Mouse (Mus musculus) midbrain, embryonic 16.5 days (tissue): ENCODE measurements around the gene Prr32. TPM values are rescaled to one million over a fixed set of nuclear protein-coding genes. Genes with fewer than 3 reads are reported as not detected.

Experiments
- ATAC-seq: fragments of 200-750 bp; cut with Nextera tagmentation; 2 replicates; pipeline ENCODE4 v1.8.0; 2017; ENCODE audit warnings: moderate TSS enrichment
- H3K27ac ChIP-seq: fragments of 300-500 bp; sonication (generic); 2 replicates; pipeline ENCODE4 v1.5.1; 2014; ENCODE audit warnings: mild to moderate bottlenecking, low read length, mixed read lengths
- H3K27me3 ChIP-seq: fragments of 300-500 bp; sonication (generic); 2 replicates; pipeline ENCODE4 v1.6.1; 2014; ENCODE audit warnings: low read depth, low read length, mixed read lengths; ENCODE audit not compliant: control insufficient read depth, insufficient read depth
- H3K36me3 ChIP-seq: fragments of 300-500 bp; sonication (generic); 2 replicates; pipeline ENCODE4 v1.6.1; 2014; ENCODE audit warnings: mild to moderate bottlenecking, low read length, moderate library complexity, mixed read lengths; ENCODE audit not compliant: control insufficient read depth, insufficient read depth
- H3K4me1 ChIP-seq: fragments of 300-500 bp; sonication (generic); 2 replicates; pipeline ENCODE4 v1.6.1; 2014; ENCODE audit warnings: mild to moderate bottlenecking, low read length, mixed read lengths; ENCODE audit not compliant: control insufficient read depth, insufficient read depth
- H3K4me2 ChIP-seq: fragments of 300-500 bp; sonication (generic); 2 replicates; pipeline ENCODE4 v1.6.1; 2014; ENCODE audit warnings: mild to moderate bottlenecking, low read length, mixed read lengths
- H3K4me3 ChIP-seq: fragments of 300-500 bp; sonication (generic); 2 replicates; pipeline ENCODE4 v1.5.1; 2014; ENCODE audit warnings: low read depth, mild to moderate bottlenecking, low read length, moderate library complexity, mixed read lengths
- H3K9ac ChIP-seq: fragments of 300-500 bp; sonication (generic); 2 replicates; pipeline ENCODE4 v1.6.1; 2014; ENCODE audit warnings: low read depth, low read length, mixed read lengths
- H3K9me3 ChIP-seq: fragments of 300-500 bp; sonication (generic); replicated peaks from 2 replicates; pipeline ENCODE4 v1.6.1; 2014; ENCODE audit warnings: mild to moderate bottlenecking, low read length, mixed read lengths; ENCODE audit not compliant: control insufficient read depth, poor library complexity, severe bottlenecking
- WGBS: fragments of 180-500 bp; shearing (Covaris S2); extraction: QIAGEN DNeasy Blood & Tissue Kit; methylation state at CpG from one replicate; pipeline ENCODE4 v1.1.7; 2014; 5-methylcytosine and 5-hydroxymethylcytosine counted together
- polyA plus RNA-seq: library from polyadenylated mRNA; unstranded; fragments of >200 nt; fragmentation: Nextera tagmentation; extraction: Ambion mirVana; gene quantifications from 2 replicates; pipeline ENCODE4 v1.2.1, GENCODE M21; 2015

Gene Prr32
- 1.3 and 2.8 TPM in 2 replicates for polyA plus RNA-seq

DNA sequence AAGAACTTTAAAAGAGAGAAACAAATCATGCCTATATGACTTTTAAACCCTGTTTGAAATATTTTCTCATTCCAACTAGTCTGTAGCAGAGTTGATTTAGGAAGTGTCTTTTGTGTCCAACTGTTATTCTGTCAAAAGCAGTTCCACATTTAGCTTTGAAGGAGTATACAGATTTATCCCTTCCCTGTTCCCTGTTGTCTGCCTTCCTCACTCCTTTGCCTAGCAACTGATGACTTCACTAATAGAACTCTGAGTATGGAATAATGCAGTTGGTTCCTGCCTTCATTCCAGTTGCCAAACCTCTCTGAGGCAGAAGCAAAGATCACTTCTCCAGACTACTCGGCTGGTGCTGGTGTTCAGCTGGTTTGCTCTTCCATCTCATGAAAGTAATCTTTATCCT, at the start of gene Prr32:
TSS of gene Prr32 (plus strand) at position 301 of the 400 bp plus-strand sequence.
- H3K4me3 ChIP-seq, result no peak within 1 kb of the TSS
- H3K9me3 ChIP-seq, result no peaks in the 10 kb centered on the region
- H3K27me3 ChIP-seq, result no peaks in the 10 kb centered on the region
- no peak within 1 kb of the TSS for H3K4me2 ChIP-seq
- no peaks in the 10 kb centered on the region for H3K4me1 ChIP-seq
- no peak within 1 kb of the TSS for H3K27ac ChIP-seq
- no peak for ATAC-seq
- no peak within 1 kb of the TSS for H3K9ac ChIP-seq
- 67% methylated on average over 1 of the region's 1 CpGs for WGBS
- no peaks in the 10 kb centered on the region for H3K36me3 ChIP-seq
